ENCODE assay signal across 25 mouse cellular contexts in genomic region chr8:88310286-88310685, GRCm38 (mm10). TPM values are rescaled to one million over a fixed set of nuclear protein-coding genes. Genes with fewer than 3 reads are reported as not detected.
DNase-seq lines count a peak whose midpoint lies in the region; ATAC-seq and TF ChIP-seq lines count a peak whose summit lies in the region.
"Had no signal": no experiment of that assay in that cellular context is flagged by ENCODE, and none has a peak within 500 bp of the region (broad histone marks: within the 10 kb centered on the region; RNA-seq: fewer than 3 reads in every experiment).

No protein-coding gene starts in this region.

- no peak overlapping the region for H3K4me2 ChIP-seq in heart, embryonic 12.5 days
- H3K4me2 ChIP-seq: embryonic facial prominence, embryonic 13.5 days; forebrain, embryonic 12.5 days; forebrain, embryonic 15.5 days; heart, embryonic 11.5 days; heart, embryonic 15.5 days; hindbrain, embryonic 15.5 days had no signal

- peaks cover 17% of the 10 kb centered on the region for H3K27me3 ChIP-seq in heart, embryonic 12.5 days (replicated peaks)
- H3K27me3 ChIP-seq: embryonic facial prominence, embryonic 13.5 days; forebrain, embryonic 12.5 days; forebrain, embryonic 15.5 days; hindbrain, embryonic 15.5 days had no signal

- no peaks in the 10 kb centered on the region for H3K36me3 ChIP-seq in heart, embryonic 12.5 days
- H3K36me3 ChIP-seq: embryonic facial prominence, embryonic 10.5 days; embryonic facial prominence, embryonic 13.5 days; forebrain, embryonic 12.5 days; forebrain, embryonic 15.5 days; heart, embryonic 15.5 days; hindbrain, embryonic 15.5 days had no signal

- peak overlapping the region; percentile 53 for H3K27ac ChIP-seq in gastrocnemius, adult 2 months
- H3K27ac ChIP-seq in heart, embryonic 12.5 days (ENCODE audit: poor library complexity, severe bottlenecking): no peak overlapping the region
- H3K27ac ChIP-seq: embryonic facial prominence, embryonic 10.5 days; embryonic facial prominence, embryonic 13.5 days; forebrain, embryonic 12.5 days; forebrain, embryonic 15.5 days; heart, embryonic 15.5 days; hindbrain, embryonic 15.5 days had no signal

- no peaks in the 10 kb centered on the region for H3K9me3 ChIP-seq in heart, embryonic 12.5 days (replicated peaks)
- H3K9me3 ChIP-seq: embryonic facial prominence, embryonic 10.5 days; embryonic facial prominence, embryonic 13.5 days; forebrain, embryonic 12.5 days; forebrain, embryonic 15.5 days; heart, embryonic 15.5 days; hindbrain, embryonic 15.5 days had no signal

- 85% methylated on average over 13 of the region's 13 CpGs for WGBS in heart, embryonic 12.5 days

- peaks cover 11% of the 10 kb centered on the region; the same call in 1 of the 2 replicates for H3K4me1 ChIP-seq in heart, embryonic 12.5 days (replicated peaks)
- H3K4me1 ChIP-seq: embryonic facial prominence, embryonic 10.5 days; embryonic facial prominence, embryonic 13.5 days; forebrain, embryonic 12.5 days; forebrain, embryonic 15.5 days; hindbrain, embryonic 15.5 days had no signal

- intact Hi-C loops in gastrocnemius, adult 2 months (cut with DNase I): loop anchor here (5.0 kb wide), 1 partner anchor 38 kb away; the partner anchor contains the start of gene Adcy7
- intact Hi-C loops in left cerebral cortex, postnatal 4 days (cut with DNase I): no loop called here
- intact Hi-C loops in gastrocnemius, postnatal 14 days (cut with DNase I; ENCODE audit: low total_unique reads): no loop called here

- no peak overlapping the region for H3K4me3 ChIP-seq in gastrocnemius, adult 2 months
- no peak overlapping the region for H3K4me3 ChIP-seq in heart, embryonic 12.5 days
- H3K4me3 ChIP-seq: embryonic facial prominence, embryonic 10.5 days; embryonic facial prominence, embryonic 13.5 days; erythroblast, embryonic 14.5 days; forebrain, embryonic 12.5 days; forebrain, embryonic 15.5 days; heart, embryonic 15.5 days; hindbrain, embryonic 15.5 days had no signal

- TF ChIP-seq CTCF in gastrocnemius, adult 2 months (IDR thresholded peaks at IDR 0.05): no peak

- H3K9ac ChIP-seq in heart, embryonic 12.5 days: no peak overlapping the region
- H3K9ac ChIP-seq: embryonic facial prominence, embryonic 13.5 days; forebrain, embryonic 12.5 days; forebrain, embryonic 15.5 days; heart, embryonic 15.5 days; hindbrain, embryonic 15.5 days had no signal

- ATAC-seq in heart, embryonic 12.5 days (ENCODE audit: insufficient number of reproducible peaks, low FRiP score): no peak
- ATAC-seq: forebrain, embryonic 15.5 days had no signal

- peak; percentile 76 for DNase-seq in gastrocnemius, adult 2 months
- no peak for DNase-seq in gastrocnemius, postnatal 4 days (ENCODE audit: low spot score in 2 of 2)
- DNase-seq in left cerebral cortex, postnatal 4 days: peak; percentile 37
- DNase-seq in left cerebral cortex, adult 9 months (ENCODE audit: low spot score in 2 of 2): no peak
- peak; percentile 30 for DNase-seq in gastrocnemius, postnatal 14 days
- DNase-seq in layer of hippocampus, adult 18-20 months (ENCODE audit: low spot score in 2 of 2): no peak
- DNase-seq: adrenal gland, adult 8-10 months; adrenal gland, postnatal 25 days; cerebellum, adult 11-12 months; cerebellum, adult 8-10 months; cerebellum, postnatal 36 days; embryo, embryonic 11 days; heart, adult 11 months; heart, postnatal 10 days; heart, postnatal 36 days; kidney, adult 11 months had no signal

RNA-seq across cellular contexts. Expression of gene Adcy7, which starts 38.1 kb away (rescaled TPM):
- 1 to 10 TPM; 3.4 to 6.6 TPM for total RNA-seq in gastrocnemius, adult 2 months (2021)
- total RNA-seq in gastrocnemius, postnatal 4 days (2021): 10 to 100 TPM; 16.8 to 22.7 TPM
- total RNA-seq in left cerebral cortex, postnatal 4 days (2021): 10 to 100 TPM; 10.1 TPM
- 10 to 100 TPM in 1 of 2 experiments, 1 to 10 TPM in 1; 6.8 to 13.3 TPM for total RNA-seq in gastrocnemius, postnatal 14 days (2021)
- 3.8 and 4.1 TPM in 2 replicates for polyA plus RNA-seq in heart, embryonic 12.5 days (2016; fragmentation: Nextera tagmentation; extraction: Ambion mirVana)
- 1 to 10 TPM; 2.2 to 3.3 TPM for total RNA-seq in layer of hippocampus, adult 18-20 months (2021)

RNA-seq across cellular contexts. Expression of gene Brd7, which starts 51.7 kb away (rescaled TPM):
- 10 to 100 TPM; 74.5 to 85.4 TPM for total RNA-seq in gastrocnemius, adult 2 months (2021)
- 10 to 100 TPM; 71.1 to 71.9 TPM for total RNA-seq in gastrocnemius, postnatal 4 days (2021)
- 10 to 100 TPM; 63.8 to 76.9 TPM for total RNA-seq in left cerebral cortex, postnatal 4 days (2021)
- total RNA-seq in gastrocnemius, postnatal 14 days (2021): 10 to 100 TPM; 60.9 to 71.4 TPM
- 79.5 and 80.3 TPM in 2 replicates for polyA plus RNA-seq in heart, embryonic 12.5 days (2016; fragmentation: Nextera tagmentation; extraction: Ambion mirVana)
- total RNA-seq in layer of hippocampus, adult 18-20 months (2021): 10 to 100 TPM; 48.4 to 49.9 TPM

Comparison
In these comparisons a context has a peak if more than half of its experiments do, and no peak if none do; other contexts are left out.
1. DNase-seq: peak in gastrocnemius, adult 2 months (single experiment), left cerebral cortex, postnatal 4 days (single experiment) and gastrocnemius, postnatal 14 days (single experiment); none in gastrocnemius, postnatal 4 days (0 of 2), left cerebral cortex, adult 9 months (0 of 2) and layer of hippocampus, adult 18-20 months (0 of 2).